ENCODE assay signal across 8 mouse cellular contexts in the genomic region with DNA sequence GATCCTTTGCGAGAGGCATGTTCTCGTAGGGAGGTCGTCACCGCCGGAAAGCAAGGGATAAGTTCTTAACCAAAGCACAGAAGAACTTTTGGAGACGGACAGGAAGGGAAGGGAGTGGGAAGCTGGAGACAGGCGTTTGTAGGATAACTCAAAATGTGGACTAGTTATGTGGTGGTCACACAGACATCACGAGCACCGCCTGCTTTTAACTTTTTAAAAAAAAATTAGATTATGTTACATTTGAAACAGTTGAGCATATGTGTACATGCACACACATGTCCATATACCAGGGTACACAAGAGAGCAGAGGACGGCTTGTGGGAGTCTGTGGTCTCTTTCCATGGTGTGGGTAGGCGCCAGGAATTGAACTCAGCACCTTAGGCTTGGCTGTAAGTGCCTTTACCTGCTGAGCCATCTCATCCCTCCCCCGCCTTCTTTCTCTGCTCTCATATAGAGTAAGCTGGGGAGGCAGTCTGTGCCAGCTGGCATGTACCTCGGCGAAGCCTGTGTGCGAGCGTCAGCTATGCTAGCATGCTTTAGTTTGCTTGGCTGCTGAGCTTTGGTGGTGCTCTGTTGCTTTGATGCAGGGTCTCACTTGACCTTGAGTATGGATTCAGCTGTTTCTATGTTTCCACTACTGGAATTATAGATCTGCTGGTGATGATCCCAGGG. TPM values are rescaled to one million over a fixed set of nuclear protein-coding genes. Genes with fewer than 3 reads are reported as not detected.
DNase-seq lines count a peak whose midpoint lies in the region; ATAC-seq and TF ChIP-seq lines count a peak whose summit lies in the region.

A gene (minus strand): TSS at position 51 of the 672 bp plus-strand sequence.

- H3K9me3 ChIP-seq in ES-E14 (ENCODE audit: control insufficient read depth, insufficient read depth, low read depth, low read length): no peaks in the 10 kb centered on the region
- no peaks in the 10 kb centered on the region for H3K9me3 ChIP-seq in forebrain, embryonic 10.5 days
- no peaks in the 10 kb centered on the region for H3K9me3 ChIP-seq in limb, embryonic 14.5 days (ENCODE audit: control insufficient read depth, low read length)
- H3K9me3 ChIP-seq in stomach, embryonic 15.5 days: no peaks in the 10 kb centered on the region

- in situ Hi-C loops in ES-E14 (cut with MboI; ENCODE audit: low sequenced_read_pairs in 2 of 2, unreplicated experiment in 2 of 2): no loop called here

- no peak for ATAC-seq in limb, embryonic 14.5 days (ENCODE audit: low FRiP score, low read depth)
- no peak for ATAC-seq in stomach, embryonic 15.5 days (ENCODE audit: insufficient read depth, low FRiP score, low read depth)
- ATAC-seq in cerebellum, adult (ENCODE audit: insufficient number of reproducible peaks, low FRiP score, low TSS enrichment): no peak

- H3K27me3 ChIP-seq in forebrain, embryonic 10.5 days (ENCODE audit: poor library complexity, severe bottlenecking): peaks cover 32% of the 10 kb centered on the region
- H3K27me3 ChIP-seq in limb, embryonic 14.5 days (ENCODE audit: control insufficient read depth, insufficient read depth, low read length): no peaks in the 10 kb centered on the region
- H3K27me3 ChIP-seq in stomach, embryonic 15.5 days (replicated peaks): no peaks in the 10 kb centered on the region

- no peak for DNase-seq in heart, adult 18-20 months
- no peak for DNase-seq in heart, adult 9 months (ENCODE audit: low spot score in 2 of 2)
- no peak for DNase-seq in ES-E14 (ENCODE audit: low read depth, low spot score)
- DNase-seq in forebrain, embryonic 10.5 days (ENCODE audit: extremely low spot score, low spot score): no peak
- DNase-seq in heart, postnatal 36 days: no peak
- no peak for DNase-seq in limb, embryonic 14.5 days (ENCODE audit: low spot score)

- no peak within 1 kb of the TSS for H3K9ac ChIP-seq in ES-E14 (ENCODE audit: insufficient read depth, low read depth, low read length, poor library complexity, severe bottlenecking)
- no peak within 1 kb of the TSS for H3K9ac ChIP-seq in limb, embryonic 14.5 days (ENCODE audit: low read depth, low read length, severe bottlenecking)
- no peak within 1 kb of the TSS for H3K9ac ChIP-seq in stomach, embryonic 15.5 days

- H3K4me2 ChIP-seq in limb, embryonic 14.5 days (replicated peaks; ENCODE audit: low read depth, low read length, severe bottlenecking): no peak within 1 kb of the TSS
- H3K4me2 ChIP-seq in stomach, embryonic 15.5 days: no peak within 1 kb of the TSS

- no peaks in the 10 kb centered on the region for H3K36me3 ChIP-seq in ES-E14 (ENCODE audit: control insufficient read depth, insufficient read depth, low read length, poor library complexity, severe bottlenecking)
- no peaks in the 10 kb centered on the region for H3K36me3 ChIP-seq in forebrain, embryonic 10.5 days (replicated peaks)
- H3K36me3 ChIP-seq in limb, embryonic 14.5 days (ENCODE audit: control insufficient read depth, insufficient read depth, low read length): no peaks in the 10 kb centered on the region
- H3K36me3 ChIP-seq in stomach, embryonic 15.5 days: no peaks in the 10 kb centered on the region

- no peak for TF ChIP-seq POLR2A in limb, embryonic 14.5 days (IDR thresholded peaks at IDR 0.05; ENCODE audit: borderline replicate concordance, extremely low read depth, insufficient read depth, insufficient read length)

- H3K27ac ChIP-seq in ES-E14 (ENCODE audit: insufficient read depth, low read depth, low read length, poor library complexity, severe bottlenecking): no peak within 1 kb of the TSS
- H3K27ac ChIP-seq in forebrain, embryonic 10.5 days: no peak within 1 kb of the TSS
- no peak within 1 kb of the TSS for H3K27ac ChIP-seq in limb, embryonic 14.5 days (replicated peaks; ENCODE audit: low read depth, low read length)
- no peak within 1 kb of the TSS for H3K27ac ChIP-seq in stomach, embryonic 15.5 days

- H3K4me1 ChIP-seq in ES-E14 (ENCODE audit: control insufficient read depth in 2 of 2, insufficient read depth in 2 of 2, low read length in 2 of 2, poor library complexity in 1 of 2): peaks cover 0 to 6% of the 10 kb centered on the region in 2 experiments; a peak in 1 of 4 replicates
- peaks cover 18% of the 10 kb centered on the region for H3K4me1 ChIP-seq in forebrain, embryonic 10.5 days
- peaks cover 15% of the 10 kb centered on the region for H3K4me1 ChIP-seq in limb, embryonic 14.5 days (ENCODE audit: control insufficient read depth, insufficient read depth, low read length)
- peaks cover 3% of the 10 kb centered on the region for H3K4me1 ChIP-seq in stomach, embryonic 15.5 days

- intact Hi-C loops in heart, postnatal 36 days (cut with DNase I): no loop called here

- 93% methylated on average over 16 of the region's 16 CpGs for WGBS in forebrain, embryonic 10.5 days
- WGBS in limb, embryonic 14.5 days: 89% methylated on average over 16 of the region's 16 CpGs
- WGBS in stomach, embryonic 15.5 days: 92% methylated on average over 16 of the region's 16 CpGs

- no peak within 1 kb of the TSS for H3K4me3 ChIP-seq in ES-E14 (ENCODE audit: insufficient read depth in 1 of 2, low read depth in 1 of 2, low read length in 2 of 2, poor library complexity in 1 of 2, severe bottlenecking in 1 of 2)
- no peak within 1 kb of the TSS for H3K4me3 ChIP-seq in forebrain, embryonic 10.5 days
- no peak within 1 kb of the TSS for H3K4me3 ChIP-seq in limb, embryonic 14.5 days (replicated peaks; ENCODE audit: low read length)
- no peak within 1 kb of the TSS for H3K4me3 ChIP-seq in stomach, embryonic 15.5 days (replicated peaks)

TF ChIP-seq in ES-E14, 5 proteins besides CTCF, POLR2A, EP300 and RAD21:
- TF ChIP-seq CHD2 (IDR thresholded peaks at IDR 0.05; ENCODE audit: low read depth, low read length) (no peak), ZNF384 (IDR thresholded peaks at IDR 0.05; ENCODE audit: low read depth, low read length) (no peak), ZC3H11A (IDR thresholded peaks at IDR 0.05; ENCODE audit: borderline replicate concordance, low read depth, low read length) (no peak), MAFK (IDR thresholded peaks at IDR 0.05; ENCODE audit: insufficient read depth, low read depth, low read length) (no peak), HCFC1 (IDR thresholded peaks at IDR 0.05; ENCODE audit: borderline replicate concordance, insufficient read depth, low read length) (no peak)
TF ChIP-seq in ES-E14: peak in this region for 0.

RNA-seq across cellular contexts. Expression of the gene that starts here (rescaled TPM):
- total RNA-seq in heart, adult 18-20 months (2021): 10 to 100 TPM; 15.8 to 18.0 TPM
- total RNA-seq in ES-E14 (2012; rRNA removed): 171 and 181 TPM in 2 replicates
- polyA plus RNA-seq in forebrain, embryonic 10.5 days (2016; fragmentation: Nextera tagmentation; extraction: Ambion mirVana): 215 and 266 TPM in 2 replicates
- total RNA-seq in heart, postnatal 36 days (2021): 10 to 100 TPM; 19.7 to 23.9 TPM
- 50.7 and 51.5 TPM in 2 replicates for polyA plus RNA-seq in limb, embryonic 14.5 days (2012; rRNA removed)
- 532 and 574 TPM in 2 replicates for polyA plus RNA-seq in limb, embryonic 14.5 days (2014; fragmentation: Nextera tagmentation; extraction: Ambion mirVana)
- 360 and 1,042 TPM in 2 replicates for polyA plus RNA-seq in stomach, embryonic 15.5 days (2015; fragmentation: Nextera tagmentation; extraction: Ambion mirVana)
